Mouse (Mus musculus): ENCODE data around the gene Zfp280c.

DNA sequence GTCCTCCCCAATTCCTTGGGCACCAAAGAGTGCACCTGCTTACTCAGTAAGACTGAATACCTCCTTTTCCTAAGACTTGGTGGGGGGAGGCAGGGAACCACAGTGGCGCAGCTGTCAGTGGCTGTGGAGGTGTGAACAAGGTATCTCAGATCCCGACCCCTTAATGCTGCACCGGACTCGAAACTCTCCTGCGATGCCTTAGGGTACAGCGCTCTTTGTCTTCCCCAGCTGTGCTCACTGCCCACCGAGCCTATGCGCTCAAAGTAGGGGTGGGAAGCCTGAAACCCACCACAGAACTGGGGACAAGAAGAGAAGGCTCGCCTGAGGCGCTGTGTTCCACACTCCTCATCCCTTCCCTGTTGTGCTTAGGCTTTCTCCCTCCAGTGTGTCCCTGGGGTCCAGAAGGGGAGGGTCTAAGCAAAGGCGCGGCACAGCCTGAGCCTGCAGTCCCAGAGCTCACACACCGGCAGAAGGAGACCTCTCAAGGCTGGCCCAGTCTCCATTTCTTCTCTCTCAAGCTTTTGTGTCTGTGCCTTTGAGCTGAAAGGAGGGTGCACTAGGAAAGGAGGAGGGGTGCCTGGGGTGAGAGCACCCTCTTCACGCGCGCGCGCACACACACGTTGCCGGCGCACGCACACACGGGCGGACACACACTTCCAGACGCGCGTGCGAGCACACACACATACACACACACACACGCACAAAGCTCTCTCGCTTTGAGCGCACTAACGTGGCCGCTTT is 75.3 kb downstream of the Zfp280c start, which contains the start of gene Rab33a:
- no peak for TF ChIP-seq CTCF (IDR thresholded peaks at IDR 0.05; ENCODE audit: low read depth, low read length)
- no peak for TF ChIP-seq GATA1 (IDR thresholded peaks at IDR 0.05; ENCODE audit: borderline replicate concordance, low read length)
- TF ChIP-seq POLR2AphosphoS5 (IDR thresholded peaks at IDR 0.05; ENCODE audit: insufficient replicate concordance, low read depth, low read length), result no peak
- no peak for TF ChIP-seq TAL1 (conservative IDR thresholded peaks at IDR 0.05; ENCODE audit: low read depth, low read length)

Measured in G1E (cell line).